Mouse (Mus musculus) frontal cortex, adult (tissue): ENCODE measurements around the gene Arhgap24.
A peak's percentile ranks its signal among the peaks of the same experiment; 100 is the strongest.

ENCODE experiments used
- ATAC-seq: cut with Nextera tagmentation; 2 replicates; pipeline ENCODE4 v1.9.2; 2017; ENCODE audit warnings: mild to moderate bottlenecking, moderate library complexity, mixed read lengths; ENCODE audit not compliant: low TSS enrichment

Arhgap24 gene

DNA sequence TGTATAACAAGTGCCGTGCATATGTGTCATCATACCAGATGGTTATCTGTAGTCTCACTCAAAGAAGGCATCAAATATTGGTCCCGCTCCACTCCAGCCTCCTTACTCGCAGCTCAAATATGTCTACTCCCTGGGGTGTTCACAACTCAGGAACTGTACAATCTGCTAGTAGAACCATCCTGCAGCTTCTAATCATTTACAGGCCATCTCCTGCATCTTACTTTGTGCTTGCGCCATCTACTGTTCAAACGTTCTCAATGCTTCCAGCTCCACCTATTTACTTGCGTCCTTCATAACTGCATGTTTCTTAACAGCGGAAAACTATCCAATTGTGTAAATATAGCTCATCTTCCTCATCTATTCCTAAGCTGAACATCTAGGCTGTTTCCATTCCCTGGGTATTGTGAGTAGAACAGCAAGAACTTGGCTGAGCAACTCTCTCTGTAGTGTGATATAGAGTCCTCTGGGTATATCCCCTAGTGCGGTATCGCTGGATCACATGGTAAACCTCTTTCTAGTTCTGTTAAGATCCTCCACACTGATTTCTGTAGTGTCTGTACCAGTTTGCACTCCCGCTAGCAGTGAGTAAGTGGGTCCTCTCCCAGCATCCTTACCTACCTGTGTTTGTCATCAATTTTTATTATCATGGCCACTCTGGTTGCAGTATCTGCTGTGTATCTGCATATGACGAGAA is 393.6 kb downstream of the Arhgap24 start:
- ATAC-seq = peak; percentile 97

DNA sequence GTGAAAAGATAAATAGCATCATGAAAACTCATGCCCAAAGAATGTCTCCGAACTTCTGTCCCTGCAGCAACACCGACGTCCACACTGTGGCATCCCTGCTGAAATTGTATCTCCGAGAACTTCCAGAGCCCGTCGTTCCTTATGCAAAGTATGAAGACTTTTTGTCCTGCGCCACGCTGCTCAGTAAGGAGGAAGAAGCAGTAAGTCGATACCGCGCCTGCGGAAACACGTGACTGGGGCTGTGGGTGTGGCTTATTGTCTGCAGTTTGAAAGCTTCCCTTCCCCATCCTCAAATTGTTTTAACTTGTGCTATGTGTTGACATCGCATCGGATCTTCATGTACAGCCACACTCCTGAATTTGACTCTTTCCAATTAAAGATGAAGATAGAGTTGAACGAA is 394.4 kb downstream of the Arhgap24 start:
- 0 out of 2 replicates have a peak, but pooled peaks have one; percentile 15 for ATAC-seq

DNA sequence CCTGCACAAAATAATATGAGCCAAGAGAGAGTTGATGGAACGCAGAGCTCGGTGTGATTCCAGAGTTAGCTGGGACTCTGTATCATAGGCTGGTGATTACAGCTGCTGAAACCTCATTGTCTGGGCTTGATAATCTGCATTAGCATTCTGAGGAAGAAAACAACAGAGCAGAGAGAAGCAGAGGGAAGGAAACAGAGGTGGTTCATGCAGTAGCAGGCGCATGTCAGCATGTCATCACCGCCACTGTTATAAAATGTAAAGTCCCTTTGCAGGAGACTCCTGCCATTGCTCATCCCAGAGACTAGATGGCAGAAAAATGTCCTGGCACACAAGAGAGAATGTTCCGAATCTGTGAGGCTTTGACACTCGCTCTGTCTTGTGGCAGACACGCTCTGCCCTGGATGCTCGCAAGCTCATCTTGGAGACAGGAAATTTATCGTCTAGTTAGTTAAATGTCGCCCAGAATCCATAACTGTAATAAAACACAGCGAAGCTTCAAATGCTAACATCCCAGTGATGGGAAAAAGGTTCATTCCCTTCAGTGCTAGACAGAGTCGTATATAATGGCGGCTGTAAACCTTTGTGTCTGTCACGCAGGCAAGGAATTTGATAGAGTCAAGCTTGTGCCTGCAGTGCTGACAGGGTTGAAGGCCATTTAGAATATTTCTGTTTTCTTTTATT is 407.4 kb downstream of the Arhgap24 start:
- no peak for ATAC-seq

DNA sequence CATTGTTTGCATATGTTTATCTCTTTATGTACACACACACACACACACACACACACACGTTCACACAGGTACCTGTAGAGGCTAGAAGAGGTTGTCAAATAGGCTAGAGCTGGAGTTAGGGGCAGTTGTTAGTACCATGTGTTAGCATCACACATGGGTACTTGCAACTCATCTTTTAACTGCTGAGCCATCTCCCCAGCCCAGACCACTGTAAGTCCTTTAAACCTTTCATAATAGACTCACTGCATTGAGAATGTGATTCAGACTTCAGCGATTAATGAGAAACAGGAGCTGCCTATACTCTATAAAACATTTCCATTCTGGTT is 407.9 kb downstream of the Arhgap24 start:
- no peak for ATAC-seq

DNA sequence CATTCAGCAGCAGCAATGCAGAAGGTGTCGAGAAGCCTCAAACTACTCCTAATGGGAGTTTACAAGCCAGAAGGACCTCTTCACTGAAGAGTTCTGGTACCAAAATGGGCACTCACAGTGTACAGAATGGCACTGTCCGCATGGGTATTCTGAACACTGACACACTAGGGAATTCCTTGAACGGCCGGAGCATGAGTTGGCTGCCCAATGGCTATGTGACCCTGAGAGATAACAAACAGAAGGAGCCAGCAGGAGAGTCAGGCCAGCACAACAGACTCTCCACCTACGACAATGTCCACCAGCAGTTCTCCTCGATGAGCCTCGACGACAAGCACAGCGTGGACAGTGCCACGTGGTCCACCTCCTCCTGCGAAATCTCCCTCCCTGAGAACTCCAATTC is 411.0 kb downstream of the Arhgap24 start:
- ATAC-seq = no peak

DNA sequence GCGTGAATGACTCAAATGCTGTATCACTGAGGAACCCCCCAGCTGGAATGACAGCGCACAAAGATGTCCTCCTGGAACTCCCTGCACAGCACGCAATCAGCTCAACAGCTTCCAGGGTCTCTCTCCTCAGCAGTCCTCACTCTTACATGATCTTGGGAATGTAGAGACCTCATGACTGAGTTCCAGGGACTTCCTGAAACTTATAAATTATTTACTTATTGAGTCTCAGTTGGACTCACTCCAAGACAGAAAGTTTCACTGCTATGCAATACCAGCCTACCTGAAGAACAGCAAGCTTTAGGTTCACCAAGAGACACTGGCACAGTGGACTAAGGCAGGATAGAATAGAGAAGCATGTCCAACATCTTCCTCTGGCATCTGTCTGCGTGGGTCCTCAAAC is 417.1 kb downstream of the Arhgap24 start:
- ATAC-seq = no peak

DNA sequence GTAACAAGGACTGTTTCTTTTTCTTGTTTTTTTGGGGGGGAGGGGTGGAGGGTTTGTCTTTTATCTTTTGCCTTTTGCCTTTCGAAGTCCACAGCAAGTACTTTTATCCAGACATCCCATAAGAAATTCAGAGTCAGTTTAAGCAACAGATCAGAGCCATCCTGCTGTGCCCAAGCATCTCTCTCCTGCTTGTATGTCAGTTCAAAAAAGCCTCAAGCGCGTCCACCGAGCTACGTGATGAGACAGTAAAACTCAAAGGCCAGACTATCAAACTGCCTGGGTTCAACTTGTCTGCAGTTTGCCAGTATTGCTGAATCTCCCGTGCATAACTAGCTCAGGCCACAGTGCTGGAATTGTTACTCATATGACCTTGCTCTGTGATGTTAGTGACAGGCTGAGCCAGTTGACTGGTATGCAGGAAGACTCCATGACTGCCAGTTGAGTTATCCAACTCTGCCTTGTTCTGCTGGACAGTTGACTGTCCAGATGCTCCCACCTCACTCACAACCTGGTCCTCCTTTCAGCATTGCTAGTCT is 418.6 kb downstream of the Arhgap24 start:
- no peak for ATAC-seq

DNA sequence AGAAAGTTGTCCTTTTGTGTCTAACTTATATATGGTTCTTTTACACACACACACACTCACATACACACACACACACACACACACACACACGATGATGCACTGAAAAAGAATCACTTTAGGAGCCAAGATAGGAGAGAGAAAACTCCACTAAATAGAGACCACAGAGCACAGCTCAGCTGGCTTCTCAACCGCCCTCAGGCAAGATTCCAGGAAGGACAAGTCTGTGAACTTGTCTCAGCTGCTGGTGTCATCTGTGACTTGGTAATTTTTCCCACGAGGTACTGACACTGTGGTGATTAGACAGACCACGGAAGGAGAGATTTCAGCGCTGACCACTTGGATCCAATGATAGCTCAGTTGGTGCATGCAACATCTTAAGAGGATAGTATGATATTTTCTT is 420.0 kb downstream of the Arhgap24 start:
- no peak for ATAC-seq

DNA sequence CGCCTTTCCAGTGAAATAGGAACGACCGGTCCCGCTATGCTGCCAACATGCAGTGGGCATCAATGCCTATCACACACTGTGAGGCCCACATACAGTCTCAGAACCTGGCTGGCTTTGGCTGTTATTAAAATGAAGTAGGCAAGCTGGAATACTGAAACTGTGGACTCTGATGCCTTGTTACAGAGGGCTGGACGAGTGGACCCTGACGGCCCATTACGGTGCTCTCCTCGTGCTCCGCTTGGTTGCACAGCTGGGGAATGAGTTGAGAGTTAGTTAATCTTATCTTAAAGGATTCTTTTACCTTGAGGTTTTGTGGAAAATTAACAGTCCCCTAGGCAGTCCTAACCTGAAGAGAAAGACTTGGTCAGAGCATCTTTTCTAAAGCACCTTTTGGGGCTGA is 422.3 kb downstream of the Arhgap24 start:
- ATAC-seq = no peak

DNA sequence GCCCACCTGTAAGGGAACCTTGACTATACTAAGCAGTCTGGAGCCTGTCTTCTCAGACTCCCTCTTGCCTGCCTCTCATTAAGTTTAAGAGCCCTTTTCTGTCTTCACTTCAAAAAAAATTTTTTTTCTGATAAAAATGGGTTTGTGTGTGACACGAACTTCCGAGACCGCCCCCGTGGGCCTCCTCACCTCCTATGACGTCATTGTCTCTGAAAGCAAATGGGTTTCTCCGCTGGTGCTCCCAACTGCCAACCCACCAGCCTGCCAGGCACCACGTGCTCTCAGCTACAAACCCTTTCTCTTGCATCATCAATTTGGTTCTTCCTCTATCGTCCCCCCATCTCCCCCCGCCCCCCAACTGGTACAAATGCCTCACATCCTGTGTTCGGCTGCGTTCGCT is 422.9 kb downstream of the Arhgap24 start:
- peak; percentile 32 for ATAC-seq

DNA sequence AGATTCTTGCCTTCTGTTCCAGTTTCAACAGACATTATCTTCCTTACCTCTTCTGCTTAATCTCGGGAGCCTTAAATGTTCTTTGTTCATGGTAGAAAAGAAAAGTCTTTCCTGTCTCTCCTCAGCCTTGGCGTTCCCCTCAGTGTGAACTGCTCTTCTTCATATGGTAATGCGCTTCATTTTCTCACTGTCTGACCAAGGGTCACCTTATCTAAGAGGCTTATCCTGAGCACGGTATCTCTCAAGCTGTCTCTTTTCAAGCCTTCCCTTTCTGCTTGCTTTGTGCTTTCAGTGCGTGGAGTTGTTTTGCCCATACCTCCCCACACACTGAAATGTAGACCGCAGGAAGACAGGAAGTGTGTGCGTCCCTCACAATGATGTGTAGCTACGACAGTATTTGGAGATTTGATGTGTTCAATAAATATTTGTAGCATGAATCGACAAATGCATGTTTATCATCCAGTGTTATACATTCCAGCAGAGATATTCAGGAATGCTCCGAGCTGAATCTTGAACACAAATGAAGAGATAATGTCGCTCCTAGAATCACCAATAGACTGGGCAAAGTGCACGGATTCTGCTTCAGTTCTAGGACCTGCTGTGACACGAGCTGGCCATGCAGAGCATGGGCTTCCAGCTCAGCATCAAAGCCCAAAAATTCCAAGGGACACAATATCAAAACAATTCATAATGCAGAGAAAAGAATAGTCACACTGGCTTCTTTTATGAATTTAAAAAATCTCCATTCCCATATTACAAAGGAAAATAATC is 424.4 kb downstream of the Arhgap24 start:
- ATAC-seq = no peak

DNA sequence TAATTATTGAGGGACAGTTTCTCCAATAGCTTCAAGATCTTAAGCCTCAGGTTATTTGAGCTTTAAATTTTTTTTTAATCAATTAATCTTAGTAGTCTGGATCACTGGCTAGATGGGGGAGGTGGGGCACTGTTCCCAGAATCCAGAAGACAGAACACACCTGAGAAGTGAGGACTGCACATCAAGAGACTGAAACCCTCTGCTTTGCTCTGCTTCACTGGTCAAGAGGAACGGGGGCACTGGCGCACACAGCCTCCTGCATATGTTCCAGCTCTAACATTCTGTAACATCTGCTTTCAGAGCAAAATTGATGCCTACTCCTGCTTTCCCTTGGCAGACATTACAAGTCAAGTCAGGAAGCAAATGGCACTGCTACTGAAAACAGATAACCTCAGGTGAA is 439.0 kb downstream of the Arhgap24 start:
- ATAC-seq = no peak

DNA sequence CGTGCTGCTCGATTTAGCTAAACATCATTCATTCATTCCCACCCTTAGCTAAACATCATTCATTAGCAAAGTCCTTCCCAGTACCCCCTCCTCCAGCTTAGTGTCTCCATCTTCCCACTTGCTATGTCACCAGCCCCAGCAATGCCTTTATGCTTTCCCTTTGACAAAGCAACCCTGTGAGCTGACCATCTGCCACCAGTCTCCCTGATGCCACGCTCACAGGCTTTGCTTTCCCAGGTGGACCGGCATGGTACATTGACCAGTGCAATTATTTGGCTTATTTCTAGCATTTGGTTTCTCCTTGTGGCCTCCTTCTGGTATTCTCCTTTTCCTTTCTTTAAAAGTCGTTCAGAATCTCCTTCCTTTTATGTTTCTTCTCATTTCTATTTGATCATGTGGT is 445.6 kb downstream of the Arhgap24 start:
- no peak for ATAC-seq

DNA sequence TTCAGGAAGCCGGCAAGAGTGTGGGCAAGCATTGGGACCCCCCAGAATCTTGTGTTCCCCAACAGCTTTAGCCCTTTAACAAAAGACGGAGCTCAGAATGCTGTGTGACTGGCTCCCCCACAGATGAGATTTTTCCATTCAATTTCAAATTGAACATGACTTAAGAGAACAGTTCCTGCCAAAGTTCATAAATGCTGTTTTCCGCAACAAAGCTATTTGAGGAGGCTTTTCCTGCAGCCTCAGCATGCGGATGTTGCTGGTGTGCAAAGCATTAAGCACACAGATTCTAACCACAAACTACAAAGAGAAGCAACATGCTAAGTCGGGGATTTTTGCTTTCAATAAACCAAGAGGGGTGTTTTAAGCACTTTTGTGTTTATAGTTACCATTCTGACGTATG is 449.0 kb downstream of the Arhgap24 start:
- no peak for ATAC-seq

DNA sequence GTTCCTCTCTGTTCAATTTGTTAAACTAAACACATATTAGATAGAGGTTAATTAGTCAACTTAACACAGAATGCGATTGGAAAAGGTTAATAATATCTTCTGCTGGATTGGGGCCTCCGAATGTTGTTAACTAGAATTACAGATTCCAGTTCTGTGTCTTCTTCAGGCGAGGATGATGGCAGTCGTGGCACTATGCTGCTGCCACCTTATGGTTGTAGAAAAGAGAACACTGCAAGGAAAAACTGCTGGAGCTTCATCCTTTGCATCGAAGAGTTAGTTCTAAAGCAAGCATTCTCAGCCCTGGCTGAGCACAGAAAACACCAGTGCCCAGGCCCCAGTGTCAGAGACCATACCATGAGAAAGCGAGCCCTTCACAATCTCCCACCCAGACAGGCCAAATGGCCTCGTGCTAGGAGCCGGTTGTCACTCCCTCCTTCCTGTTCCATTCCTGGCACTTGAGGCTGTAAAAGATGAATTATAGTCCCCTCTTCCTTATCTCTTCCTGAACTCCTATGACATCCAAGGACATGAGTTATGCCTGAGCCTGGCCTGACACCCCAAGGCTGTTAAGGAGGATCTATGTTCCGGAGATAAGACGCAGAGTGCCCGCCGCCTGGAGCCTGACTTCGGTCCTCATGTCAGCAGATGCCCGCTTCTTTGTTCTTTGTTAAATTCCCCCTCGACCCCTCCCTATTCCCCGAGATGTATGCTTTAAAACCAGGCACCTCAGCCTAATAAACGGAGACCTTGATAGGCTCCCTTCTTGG is 462.9 kb downstream of the Arhgap24 start:
- peak; percentile 74 for ATAC-seq

DNA sequence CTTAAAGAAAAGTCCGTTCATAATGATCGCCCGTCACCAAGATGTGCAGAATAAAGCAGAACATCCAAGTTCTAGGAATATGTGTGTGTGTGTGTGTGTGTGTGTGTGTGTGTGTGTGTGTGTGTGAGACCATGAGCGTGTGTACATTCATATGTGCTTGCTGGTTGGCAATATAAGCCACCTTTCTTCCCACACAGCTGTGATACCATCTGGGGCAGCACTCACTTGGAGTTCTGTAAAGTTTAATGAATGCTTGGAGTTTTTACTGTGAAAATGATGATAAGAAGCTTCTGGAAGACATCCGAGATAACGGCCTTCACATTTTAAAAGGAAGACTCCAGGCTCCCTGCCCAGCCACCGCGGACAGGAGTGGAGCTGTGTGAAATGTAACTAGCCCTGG is 465.4 kb downstream of the Arhgap24 start:
- peak; percentile 68 for ATAC-seq

DNA sequence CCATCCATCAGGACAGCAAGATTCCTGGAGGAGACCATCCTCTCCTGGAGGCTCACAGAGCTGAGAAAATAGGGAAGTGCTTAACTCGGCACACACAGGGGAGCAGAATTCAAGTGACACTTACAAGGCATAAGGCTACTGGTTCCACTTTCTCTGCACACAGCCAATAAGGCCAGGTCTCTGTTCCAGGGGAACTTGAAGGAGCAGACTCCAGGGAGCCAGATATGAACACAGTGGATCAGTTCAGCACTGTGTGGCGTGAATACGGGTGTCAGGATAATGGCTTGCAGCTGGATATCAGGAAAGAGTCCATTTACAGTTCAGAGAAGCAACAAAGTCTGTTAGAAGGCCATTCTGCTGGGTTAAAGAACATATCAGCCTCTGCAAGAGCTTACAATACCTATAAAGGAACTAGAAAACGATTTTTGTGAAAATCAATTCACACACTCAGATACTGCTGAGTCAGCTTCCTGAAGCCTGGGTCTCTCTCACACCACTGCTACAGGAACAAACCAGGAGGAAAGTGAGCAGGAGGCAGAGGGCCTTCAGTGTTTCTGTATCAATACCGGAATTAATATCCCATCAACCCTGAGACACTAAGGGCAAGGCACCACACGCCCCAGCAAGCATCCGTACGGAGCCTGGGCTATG is 466.0 kb downstream of the Arhgap24 start:
- no peak for ATAC-seq
